Mouse (Mus musculus) induced T-regulatory cell, adult 2 months (primary cell): ENCODE measurements around the gene Rara.
A peak's percentile ranks its signal among the peaks of the same experiment; 100 is the strongest.

ENCODE experiments used
- DNase-seq: peaks from one replicate; pipeline ENCODE4 v3.0.0-alpha.2; 2012; ENCODE audit warnings: low read depth

Rara gene

DNA sequence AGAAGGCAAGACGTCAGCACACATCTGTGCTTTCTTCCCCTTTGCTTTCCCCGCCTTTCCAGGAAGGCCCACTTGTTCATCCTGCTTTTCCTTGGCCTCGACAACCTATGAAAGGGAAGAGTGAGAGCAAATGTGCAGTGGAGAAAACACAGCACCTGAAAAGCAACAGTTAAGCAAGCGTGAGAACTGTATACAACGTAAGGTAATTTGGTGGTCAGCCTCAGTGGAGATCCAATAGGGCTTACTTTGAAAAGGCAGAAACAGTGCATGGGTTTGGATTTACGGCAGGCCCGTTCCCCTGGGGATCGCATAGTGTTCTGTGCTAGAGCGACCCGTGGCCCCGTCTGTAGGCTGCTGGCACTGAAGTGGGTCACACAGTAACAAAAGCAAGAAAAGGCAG, 71.6 kb downstream of the Rara start:
- DNase-seq, result no peak

DNA sequence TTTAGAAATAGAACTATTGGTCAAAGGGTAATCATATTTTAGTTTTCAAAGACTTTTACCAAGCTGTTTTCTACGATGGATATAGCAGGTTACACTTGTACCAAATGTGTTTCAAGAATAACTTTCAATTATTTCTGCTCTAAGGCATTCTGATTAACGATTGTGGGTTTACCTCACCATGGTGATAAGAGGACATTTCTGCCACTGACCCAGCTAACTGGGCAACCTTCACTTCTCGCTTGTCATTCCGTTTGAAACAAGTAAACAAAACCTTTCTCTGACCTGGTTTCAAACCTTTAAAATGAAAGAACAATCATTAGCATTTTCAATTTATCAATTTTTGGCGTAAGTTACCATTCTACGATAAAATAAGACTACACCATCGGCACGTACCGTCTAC, 79.2 kb downstream of the Rara start:
- DNase-seq, result no peak

DNA sequence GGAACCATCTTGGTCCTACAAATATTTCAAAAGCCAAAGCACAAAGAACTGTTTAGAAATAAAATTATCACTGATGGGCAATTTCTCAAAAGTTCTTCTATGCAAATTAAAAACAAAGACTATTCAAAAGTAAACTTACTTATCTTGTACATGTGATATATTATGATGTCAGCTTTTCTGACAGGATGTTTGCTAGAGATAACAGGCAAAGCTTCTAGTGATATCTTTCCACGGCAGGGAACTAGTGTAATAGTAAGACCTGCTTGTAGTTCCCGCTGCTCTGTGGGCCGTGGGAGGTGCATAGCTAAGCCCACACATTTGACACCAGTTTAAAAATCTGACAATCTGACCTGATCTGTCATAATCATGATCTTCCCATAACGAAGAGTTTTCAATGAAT, 82.5 kb downstream of the Rara start:
- DNase-seq, result peak; percentile 47

DNA sequence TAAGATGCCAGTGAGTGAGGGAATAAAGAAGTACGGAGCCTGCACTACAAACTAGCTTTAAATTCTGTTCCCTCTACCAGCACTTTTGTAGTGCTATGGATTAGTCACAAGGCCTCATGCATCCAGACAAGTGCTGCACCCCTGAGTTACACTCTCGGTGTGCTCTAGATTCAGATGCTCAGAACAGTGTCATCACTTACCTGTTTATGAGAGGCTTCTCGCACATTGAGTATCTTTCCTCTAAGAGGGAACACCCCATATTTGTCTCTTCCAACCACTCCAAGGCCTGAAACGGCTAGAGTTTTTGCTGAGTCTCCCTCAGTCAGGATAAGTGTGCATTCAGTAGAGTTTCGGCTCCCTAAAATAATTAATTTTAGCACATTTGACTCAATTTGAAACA, 83.1 kb downstream of the Rara start:
- DNase-seq, result no peak

DNA sequence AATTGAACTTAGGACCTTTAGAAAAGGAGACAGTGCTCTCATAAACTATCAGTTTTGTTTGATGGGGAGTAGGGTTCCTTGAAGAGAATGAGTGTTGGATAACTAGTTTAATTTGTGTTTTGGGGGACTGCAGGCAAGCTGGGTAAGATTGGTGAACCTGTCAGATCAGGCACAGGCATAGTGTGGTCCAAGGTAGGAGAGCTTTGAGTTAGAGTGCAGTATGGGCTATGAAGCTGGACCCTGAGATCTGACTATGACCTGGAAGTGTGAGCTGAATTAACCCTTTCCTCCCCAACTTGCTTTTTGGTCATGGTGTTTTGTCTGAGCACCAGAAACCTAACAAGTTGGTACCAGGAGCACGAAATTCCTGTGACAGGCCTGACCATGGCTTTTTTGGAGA, 86.2 kb downstream of the Rara start:
- DNase-seq, result no peak

DNA sequence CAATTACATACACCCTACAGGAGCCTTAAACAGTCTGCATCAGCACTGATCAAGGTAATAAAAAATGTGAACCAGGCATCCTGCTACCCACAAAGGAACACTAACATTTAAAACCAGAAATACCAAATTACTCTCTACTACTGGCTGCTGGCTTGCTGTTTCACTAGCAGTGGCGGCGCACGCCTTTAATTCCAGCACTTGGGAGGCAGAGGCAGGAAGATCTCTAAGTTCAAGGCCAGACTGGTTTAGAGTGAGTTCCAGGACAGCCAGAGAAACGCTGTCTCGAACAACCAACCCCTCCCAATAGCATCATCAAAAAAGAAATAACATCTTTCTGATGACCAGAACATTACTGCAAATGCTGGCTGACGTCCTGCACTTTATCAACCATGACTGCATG, 92.2 kb downstream of the Rara start:
- no peak for DNase-seq

DNA sequence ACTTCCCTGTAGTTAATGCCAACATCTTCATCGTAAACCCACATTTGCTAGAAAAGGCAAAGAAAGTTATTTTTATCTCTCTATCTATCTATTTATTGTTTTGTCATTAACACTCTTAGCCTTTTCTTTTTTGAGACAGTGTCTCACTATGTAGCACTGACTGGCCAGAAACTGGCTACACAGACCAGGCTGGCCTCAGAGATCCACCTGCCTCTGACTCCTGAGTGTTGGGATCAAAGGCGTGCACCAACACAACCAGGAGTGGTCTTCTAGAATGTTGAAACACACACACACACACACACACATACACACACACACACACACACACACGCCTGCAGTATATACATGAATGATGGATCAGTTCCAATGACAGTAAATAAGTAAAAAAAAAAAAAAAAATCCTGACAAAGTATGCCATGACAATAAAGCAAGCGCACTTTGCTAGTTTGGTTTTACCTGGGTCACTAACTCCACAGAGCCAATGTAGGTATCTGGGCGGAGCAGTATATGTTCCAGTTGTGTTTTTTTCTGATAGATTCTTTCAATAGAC, 94.8 kb downstream of the Rara start:
- no peak for DNase-seq

DNA sequence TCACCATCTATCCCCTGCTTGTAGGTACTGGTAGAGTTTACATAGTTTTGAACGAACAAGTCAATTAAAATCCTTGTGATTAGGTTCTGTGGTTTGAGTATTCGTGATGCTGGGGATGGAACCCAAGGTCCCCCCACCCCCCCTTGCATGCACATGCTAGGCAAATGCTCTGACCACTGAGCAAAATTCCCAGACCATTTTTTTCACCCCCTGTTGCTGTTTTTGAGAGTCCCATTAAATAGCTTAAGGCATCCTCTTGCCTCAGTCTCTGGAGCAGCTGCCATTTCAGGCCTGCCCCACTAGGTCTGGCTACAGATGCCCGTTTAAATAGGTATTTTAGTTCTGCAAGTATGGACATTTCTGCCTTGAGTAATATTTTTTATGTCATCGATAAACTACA, 95.5 kb downstream of the Rara start:
- DNase-seq, result no peak

DNA sequence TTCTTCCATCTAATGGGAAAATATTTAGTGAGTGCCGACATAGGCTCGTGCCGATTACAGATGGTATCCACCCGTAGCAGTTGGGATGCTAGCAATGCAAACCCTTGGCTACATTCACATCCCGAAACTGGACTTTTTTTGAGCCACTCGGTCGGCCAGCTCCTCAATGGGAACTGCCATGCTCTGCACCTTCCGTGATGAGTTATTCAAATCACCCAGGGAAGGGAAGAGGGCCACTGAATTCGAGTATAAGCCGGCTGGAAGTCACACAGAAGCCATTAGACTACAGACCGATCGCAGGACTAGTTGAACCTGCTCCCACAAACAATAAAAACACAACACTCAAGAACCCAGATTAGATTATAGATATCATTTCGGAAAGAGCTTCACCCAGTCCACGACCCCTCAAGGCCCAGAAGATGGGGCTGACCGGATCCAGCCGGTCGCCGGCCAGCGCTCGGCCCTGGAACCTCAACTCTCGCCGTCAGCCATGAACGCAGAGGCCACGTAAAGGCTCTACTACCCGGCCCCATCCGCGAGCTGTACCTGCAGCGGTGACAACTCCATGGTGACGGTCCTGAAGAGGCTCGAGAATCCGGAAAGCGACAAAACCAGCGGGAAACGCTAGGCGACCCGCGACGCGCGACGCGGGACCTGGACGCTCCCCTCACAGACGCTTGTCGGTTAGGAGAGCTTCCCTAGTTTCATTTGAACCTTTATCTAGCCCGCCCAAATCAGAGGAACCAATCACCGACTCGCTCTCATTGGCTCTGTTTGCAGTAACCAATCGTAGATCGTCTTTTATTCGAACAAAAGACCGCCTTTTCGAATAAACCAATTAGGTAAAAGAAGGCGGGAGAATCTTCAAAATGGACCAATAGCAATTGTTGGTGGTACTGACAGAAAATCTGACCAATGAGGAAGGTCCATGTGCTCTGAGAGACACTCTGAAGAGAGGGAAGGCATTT, 96.2 kb downstream of the Rara start, which contains the start of gene Top2a:
TSS of gene Top2a (minus strand) at position 690 of the 968 bp plus-strand sequence.
- peak; percentile 100 for DNase-seq
